Mouse (Mus musculus): ENCODE measurements around the gene Clec4a1. TPM values are rescaled to one million over a fixed set of nuclear protein-coding genes. Genes with fewer than 3 reads are reported as not detected.

Clec4a1 gene
- polyA plus RNA-seq, 1 experiment from 2014 or later: 1.4 TPM

- H3K27me3 ChIP-seq (ENCODE audit: control insufficient read depth, insufficient read depth, low read depth, low read length): no peaks in the 10 kb centered on the region
- H3K36me3 ChIP-seq (ENCODE audit: control insufficient read depth, insufficient read depth, low read length): peaks cover 39% of the 10 kb centered on the region
- no peak overlapping the region for H3K4me3 ChIP-seq (ENCODE audit: low read depth, low read length)
- 98% methylated on average over 2 of the region's 2 CpGs for WGBS
- H3K4me1 ChIP-seq (ENCODE audit: control insufficient read depth, insufficient read depth, low read length): no peaks in the 10 kb centered on the region
- H3K9me3 ChIP-seq (replicated peaks; ENCODE audit: control insufficient read depth, low read length, poor library complexity, severe bottlenecking): no peaks in the 10 kb centered on the region
- H3K27ac ChIP-seq (ENCODE audit: low read length): no peak overlapping the region
- no peak overlapping the region for H3K9ac ChIP-seq (ENCODE audit: low read depth, low read length)
- ATAC-seq: no peak
- no peak overlapping the region for H3K4me2 ChIP-seq (ENCODE audit: low read length)
Measured at GRCm38 (mm10) chr6:122889599-122889998, 32.0 kb upstream of the Clec4a1 start.

- no peak; the same call in 1 of the 2 replicates for ATAC-seq
- Histone ChIP-seq H3K9me3 (replicated peaks; ENCODE audit: control insufficient read depth, low read length, poor library complexity, severe bottlenecking) (no peaks in the 10 kb centered on the region), H3K4me1 (ENCODE audit: control insufficient read depth, insufficient read depth, low read length) (no peaks in the 10 kb centered on the region), H3K4me3 (ENCODE audit: low read depth, low read length) (no peak overlapping the region), H3K27ac (ENCODE audit: low read length) (no peak overlapping the region), H3K4me2 (ENCODE audit: low read length) (no peak overlapping the region), H3K9ac (ENCODE audit: low read depth, low read length) (no peak overlapping the region), H3K36me3 (ENCODE audit: control insufficient read depth, insufficient read depth, low read length) (peaks cover 16% of the 10 kb centered on the region), H3K27me3 (ENCODE audit: control insufficient read depth, insufficient read depth, low read depth, low read length) (no peaks in the 10 kb centered on the region)
- WGBS: 9% methylated on average over 2 of the region's 2 CpGs
Measured at GRCm38 (mm10) chr6:122892442-122893049, 29.1 kb upstream of the Clec4a1 start.

- ATAC-seq: no peak
- Histone ChIP-seq H3K27ac (ENCODE audit: low read length) (no peak overlapping the region), H3K36me3 (ENCODE audit: control insufficient read depth, insufficient read depth, low read length) (no peaks in the 10 kb centered on the region), H3K4me2 (ENCODE audit: low read length) (no peak overlapping the region), H3K9me3 (replicated peaks; ENCODE audit: control insufficient read depth, low read length, poor library complexity, severe bottlenecking) (no peaks in the 10 kb centered on the region), H3K4me1 (ENCODE audit: control insufficient read depth, insufficient read depth, low read length) (no peaks in the 10 kb centered on the region), H3K9ac (ENCODE audit: low read depth, low read length) (no peak overlapping the region), H3K4me3 (ENCODE audit: low read depth, low read length) (no peak overlapping the region), H3K27me3 (ENCODE audit: control insufficient read depth, insufficient read depth, low read depth, low read length) (no peaks in the 10 kb centered on the region)
- 86% methylated on average over 4 of the region's 4 CpGs for WGBS
Measured at GRCm38 (mm10) chr6:122919922-122920321, 1.7 kb upstream of the Clec4a1 start.

GRCm38 (mm10) chr6:122934845-122935244, 13.2 kb downstream of the Clec4a1 start:
- H3K4me2 ChIP-seq (ENCODE audit: low read length): no peak overlapping the region
- H3K27me3 ChIP-seq (ENCODE audit: control insufficient read depth, insufficient read depth, low read depth, low read length): no peaks in the 10 kb centered on the region
- no peak for ATAC-seq
- no peak overlapping the region for H3K9ac ChIP-seq (ENCODE audit: low read depth, low read length)
- H3K9me3 ChIP-seq (replicated peaks; ENCODE audit: control insufficient read depth, low read length, poor library complexity, severe bottlenecking): no peaks in the 10 kb centered on the region
- no peak overlapping the region for H3K4me3 ChIP-seq (ENCODE audit: low read depth, low read length)
- H3K4me1 ChIP-seq (ENCODE audit: control insufficient read depth, insufficient read depth, low read length): no peaks in the 10 kb centered on the region
- H3K27ac ChIP-seq (ENCODE audit: low read length): no peak overlapping the region
- no peaks in the 10 kb centered on the region for H3K36me3 ChIP-seq (ENCODE audit: control insufficient read depth, insufficient read depth, low read length)
- 78% methylated on average over 3 of the region's 3 CpGs for WGBS

- Histone ChIP-seq H3K36me3 (ENCODE audit: control insufficient read depth, insufficient read depth, low read length) (no peaks in the 10 kb centered on the region), H3K4me2 (ENCODE audit: low read length) (no peak overlapping the region), H3K4me3 (ENCODE audit: low read depth, low read length) (no peak overlapping the region), H3K9ac (ENCODE audit: low read depth, low read length) (no peak overlapping the region), H3K27ac (ENCODE audit: low read length) (no peak overlapping the region), H3K27me3 (ENCODE audit: control insufficient read depth, insufficient read depth, low read depth, low read length) (no peaks in the 10 kb centered on the region), H3K9me3 (replicated peaks; ENCODE audit: control insufficient read depth, low read length, poor library complexity, severe bottlenecking) (no peaks in the 10 kb centered on the region), H3K4me1 (ENCODE audit: control insufficient read depth, insufficient read depth, low read length) (no peaks in the 10 kb centered on the region)
- ATAC-seq: no peak
- 88% methylated on average over 5 of the region's 5 CpGs for WGBS
Measured at GRCm38 (mm10) chr6:122939618-122940017, 18.0 kb downstream of the Clec4a1 start.

- 93% methylated on average over 2 of the region's 2 CpGs for WGBS
- H3K4me3 ChIP-seq (ENCODE audit: low read depth, low read length): no peak overlapping the region
Measured at GRCm38 (mm10) chr6:122946760-122947159, 25.1 kb downstream of the Clec4a1 start.

GRCm38 (mm10) chr6:122952401-122952800, 30.8 kb downstream of the Clec4a1 start, which contains the start of gene Clec4a3:
Gene Clec4a3, plus strand, starts transcription at chr6:122952515.
- no peaks in the 10 kb centered on the region for H3K36me3 ChIP-seq (ENCODE audit: control insufficient read depth, insufficient read depth, low read length)
- no peaks in the 10 kb centered on the region for H3K27me3 ChIP-seq (ENCODE audit: control insufficient read depth, insufficient read depth, low read depth, low read length)
- no peak within 1 kb of the TSS for H3K4me3 ChIP-seq (ENCODE audit: low read depth, low read length)
- H3K4me2 ChIP-seq (ENCODE audit: low read length): no peak within 1 kb of the TSS
- no peak within 1 kb of the TSS for H3K27ac ChIP-seq (ENCODE audit: low read length)
- 0 out of 2 replicates have a peak, but pooled peaks cover 3% of the 10 kb centered on the region for H3K9me3 ChIP-seq (replicated peaks; ENCODE audit: control insufficient read depth, low read length, poor library complexity, severe bottlenecking)
- no peaks in the 10 kb centered on the region for H3K4me1 ChIP-seq (ENCODE audit: control insufficient read depth, insufficient read depth, low read length)
- ATAC-seq: no peak
- H3K9ac ChIP-seq (ENCODE audit: low read depth, low read length): no peak within 1 kb of the TSS
- 90% methylated on average over 8 of the region's 8 CpGs for WGBS

More at GRCm38 (mm10) chr6:122946760-122947159, 25.1 kb downstream of the Clec4a1 start:
- no peak for ATAC-seq
- no peak overlapping the region for H3K9ac ChIP-seq (ENCODE audit: low read depth, low read length)
- no peak overlapping the region for H3K4me2 ChIP-seq (ENCODE audit: low read length)
- H3K36me3 ChIP-seq (ENCODE audit: control insufficient read depth, insufficient read depth, low read length): no peaks in the 10 kb centered on the region
- no peaks in the 10 kb centered on the region for H3K27me3 ChIP-seq (ENCODE audit: control insufficient read depth, insufficient read depth, low read depth, low read length)
- no peak overlapping the region for H3K27ac ChIP-seq (ENCODE audit: low read length)
- H3K4me1 ChIP-seq (ENCODE audit: control insufficient read depth, insufficient read depth, low read length): no peaks in the 10 kb centered on the region
- 0 out of 2 replicates have a peak, but pooled peaks cover 3% of the 10 kb centered on the region for H3K9me3 ChIP-seq (replicated peaks; ENCODE audit: control insufficient read depth, low read length, poor library complexity, severe bottlenecking)

- Histone ChIP-seq H3K4me1 (ENCODE audit: control insufficient read depth, insufficient read depth, low read length) (no peaks in the 10 kb centered on the region), H3K27ac (ENCODE audit: low read length) (no peak overlapping the region), H3K4me3 (ENCODE audit: low read depth, low read length) (no peak overlapping the region), H3K27me3 (ENCODE audit: control insufficient read depth, insufficient read depth, low read depth, low read length) (no peaks in the 10 kb centered on the region), H3K9ac (ENCODE audit: low read depth, low read length) (no peak overlapping the region), H3K9me3 (replicated peaks; ENCODE audit: control insufficient read depth, low read length, poor library complexity, severe bottlenecking) (no peaks in the 10 kb centered on the region; the same call in 1 of the 2 replicates), H3K36me3 (ENCODE audit: control insufficient read depth, insufficient read depth, low read length) (no peaks in the 10 kb centered on the region), H3K4me2 (ENCODE audit: low read length) (no peak overlapping the region)
- no peak for ATAC-seq
- WGBS: 81% methylated on average over 2 of the region's 2 CpGs
Measured at GRCm38 (mm10) chr6:122964562-122964961, 42.9 kb downstream of the Clec4a1 start.

- Histone ChIP-seq H3K4me1 (ENCODE audit: control insufficient read depth, insufficient read depth, low read length) (no peaks in the 10 kb centered on the region), H3K4me3 (ENCODE audit: low read depth, low read length) (no peak overlapping the region), H3K36me3 (ENCODE audit: control insufficient read depth, insufficient read depth, low read length) (no peaks in the 10 kb centered on the region), H3K9me3 (replicated peaks; ENCODE audit: control insufficient read depth, low read length, poor library complexity, severe bottlenecking) (no peaks in the 10 kb centered on the region), H3K27me3 (ENCODE audit: control insufficient read depth, insufficient read depth, low read depth, low read length) (no peaks in the 10 kb centered on the region), H3K9ac (ENCODE audit: low read depth, low read length) (no peak overlapping the region), H3K27ac (ENCODE audit: low read length) (no peak overlapping the region), H3K4me2 (ENCODE audit: low read length) (no peak overlapping the region)
- ATAC-seq: no peak
- 88% methylated on average over 2 of the region's 2 CpGs for WGBS
Measured at GRCm38 (mm10) chr6:122969048-122969447, 47.4 kb downstream of the Clec4a1 start.

All from midbrain, embryonic 16.5 days (tissue).